Mouse (Mus musculus): ENCODE data around the gene Myo15. TPM values are rescaled to one million over a fixed set of nuclear protein-coding genes. Genes with fewer than 3 reads are reported as not detected.

The Myo15 gene
- polyA plus RNA-seq, 1 experiment from 2014 or later: 0.10 TPM

GRCm38 (mm10) chr11:60475668-60476362, 6.7 kb downstream of the Myo15 start:
- Histone ChIP-seq H3K36me3 (ENCODE audit: control insufficient read depth, insufficient read depth, low read length) (no peaks in the 10 kb centered on the region), H3K9me3 (replicated peaks; ENCODE audit: control insufficient read depth, low read length) (no peaks in the 10 kb centered on the region), H3K4me2 (ENCODE audit: low read depth, low read length) (no peak overlapping the region), H3K27ac (ENCODE audit: low read length) (no peak overlapping the region), H3K4me3 (replicated peaks; ENCODE audit: low read length) (no peak overlapping the region), H3K4me1 (ENCODE audit: control insufficient read depth, insufficient read depth, low read length) (peaks cover 2% of the 10 kb centered on the region; the same call in 1 of the 2 replicates), H3K9ac (ENCODE audit: low read length) (no peak overlapping the region), H3K27me3 (ENCODE audit: control insufficient read depth, insufficient read depth, low read length) (no peaks in the 10 kb centered on the region)
- no peak for ATAC-seq (ENCODE audit: insufficient read depth, low FRiP score)
- WGBS: 82% methylated on average over 5 of the region's 5 CpGs

GRCm38 (mm10) chr11:60478121-60478520, 9.0 kb downstream of the Myo15 start:
- Histone ChIP-seq H3K27me3 (ENCODE audit: control insufficient read depth, insufficient read depth, low read length) (no peaks in the 10 kb centered on the region), H3K4me2 (ENCODE audit: low read depth, low read length) (peak overlapping the region; percentile 46), H3K9ac (ENCODE audit: low read length) (peak overlapping the region; percentile 52), H3K4me3 (replicated peaks; ENCODE audit: low read length) (peak overlapping the region; percentile 26), H3K4me1 (ENCODE audit: control insufficient read depth, insufficient read depth, low read length) (peaks cover 2% of the 10 kb centered on the region; the same call in 1 of the 2 replicates), H3K27ac (ENCODE audit: low read length) (no peak overlapping the region), H3K36me3 (ENCODE audit: control insufficient read depth, insufficient read depth, low read length) (no peaks in the 10 kb centered on the region), H3K9me3 (replicated peaks; ENCODE audit: control insufficient read depth, low read length) (no peaks in the 10 kb centered on the region)
- WGBS: 29% methylated on average over 17 of the region's 17 CpGs
- ATAC-seq (ENCODE audit: insufficient read depth, low FRiP score): peak; percentile 58; the same call in 1 of the 2 replicates

DNA sequence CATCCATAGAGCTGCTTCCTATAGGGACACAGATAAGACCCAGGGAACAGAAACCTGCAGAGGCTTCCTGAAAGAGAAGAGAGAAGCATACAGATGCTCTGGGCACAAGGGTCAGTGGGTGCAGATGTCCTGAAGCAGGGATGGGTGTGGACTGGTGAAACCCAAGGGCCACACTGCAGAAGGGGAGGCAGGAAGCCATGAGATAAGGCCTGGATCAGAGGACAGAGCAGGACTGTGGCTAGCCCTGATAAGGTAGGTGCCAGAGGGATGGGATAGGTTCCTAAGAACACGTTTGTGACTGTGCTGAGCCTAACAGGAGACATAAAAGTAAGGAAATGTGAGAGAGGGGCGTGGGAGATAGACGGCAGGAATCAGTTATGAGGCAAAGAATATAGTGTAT, 17.1 kb downstream of the Myo15 start:
- no peaks in the 10 kb centered on the region for H3K9me3 ChIP-seq (replicated peaks; ENCODE audit: control insufficient read depth, low read length)
- H3K4me1 ChIP-seq (ENCODE audit: control insufficient read depth, insufficient read depth, low read length): no peaks in the 10 kb centered on the region
- no peak overlapping the region for H3K4me2 ChIP-seq (ENCODE audit: low read depth, low read length)
- H3K27me3 ChIP-seq (ENCODE audit: control insufficient read depth, insufficient read depth, low read length): no peaks in the 10 kb centered on the region
- no peak overlapping the region for H3K4me3 ChIP-seq (replicated peaks; ENCODE audit: low read length)
- no peak for ATAC-seq (ENCODE audit: insufficient read depth, low FRiP score)
- H3K9ac ChIP-seq (ENCODE audit: low read length): no peak overlapping the region
- 60% methylated on average over 3 of the region's 3 CpGs for WGBS
- no peaks in the 10 kb centered on the region for H3K36me3 ChIP-seq (ENCODE audit: control insufficient read depth, insufficient read depth, low read length)
- H3K27ac ChIP-seq (ENCODE audit: low read length): no peak overlapping the region

GRCm38 (mm10) chr11:60492726-60493125, 23.6 kb downstream of the Myo15 start:
- Histone ChIP-seq H3K27ac (ENCODE audit: low read length) (no peak overlapping the region), H3K9me3 (replicated peaks; ENCODE audit: control insufficient read depth, low read length) (no peaks in the 10 kb centered on the region), H3K27me3 (ENCODE audit: control insufficient read depth, insufficient read depth, low read length) (no peaks in the 10 kb centered on the region), H3K9ac (ENCODE audit: low read length) (no peak overlapping the region), H3K36me3 (ENCODE audit: control insufficient read depth, insufficient read depth, low read length) (no peaks in the 10 kb centered on the region), H3K4me3 (replicated peaks; ENCODE audit: low read length) (no peak overlapping the region), H3K4me1 (ENCODE audit: control insufficient read depth, insufficient read depth, low read length) (no peaks in the 10 kb centered on the region), H3K4me2 (ENCODE audit: low read depth, low read length) (no peak overlapping the region)
- WGBS: 90% methylated on average over 5 of the region's 5 CpGs
- ATAC-seq (ENCODE audit: insufficient read depth, low FRiP score): no peak

DNA sequence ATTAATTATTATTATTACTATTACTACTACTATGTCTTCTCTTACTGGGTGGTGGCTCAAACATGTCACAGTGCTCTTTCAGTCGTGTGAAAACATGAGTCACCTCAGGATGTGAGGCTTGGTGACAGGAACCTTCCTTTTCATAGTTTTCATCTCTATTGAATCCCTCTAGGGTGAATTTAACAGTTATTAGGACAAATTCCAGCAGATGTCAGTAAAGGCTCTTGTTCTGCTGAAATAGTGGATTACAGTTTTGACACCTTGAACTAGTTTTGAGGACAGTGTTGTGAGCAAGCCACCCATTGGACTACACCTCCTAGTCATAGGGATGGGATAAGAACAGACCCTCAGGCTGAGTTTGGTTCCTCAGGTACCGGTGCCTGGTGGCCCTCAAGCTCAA, 26.6 kb downstream of the Myo15 start:
- H3K9me3 ChIP-seq (replicated peaks; ENCODE audit: control insufficient read depth, low read length): no peaks in the 10 kb centered on the region
- WGBS: 54% methylated on average over 2 of the region's 2 CpGs
- H3K4me1 ChIP-seq (ENCODE audit: control insufficient read depth, insufficient read depth, low read length): no peaks in the 10 kb centered on the region
- no peak overlapping the region for H3K4me3 ChIP-seq (replicated peaks; ENCODE audit: low read length)
- H3K27ac ChIP-seq (ENCODE audit: low read length): no peak overlapping the region
- H3K9ac ChIP-seq (ENCODE audit: low read length): no peak overlapping the region
- H3K4me2 ChIP-seq (ENCODE audit: low read depth, low read length): no peak overlapping the region
- ATAC-seq (ENCODE audit: insufficient read depth, low FRiP score): no peak
- H3K36me3 ChIP-seq (ENCODE audit: control insufficient read depth, insufficient read depth, low read length): no peaks in the 10 kb centered on the region
- H3K27me3 ChIP-seq (ENCODE audit: control insufficient read depth, insufficient read depth, low read length): no peaks in the 10 kb centered on the region

- Histone ChIP-seq H3K4me2 (ENCODE audit: low read depth, low read length) (no peak overlapping the region), H3K9me3 (replicated peaks; ENCODE audit: control insufficient read depth, low read length) (no peaks in the 10 kb centered on the region), H3K27me3 (ENCODE audit: control insufficient read depth, insufficient read depth, low read length) (no peaks in the 10 kb centered on the region), H3K9ac (ENCODE audit: low read length) (no peak overlapping the region), H3K36me3 (ENCODE audit: control insufficient read depth, insufficient read depth, low read length) (no peaks in the 10 kb centered on the region), H3K4me3 (replicated peaks; ENCODE audit: low read length) (no peak overlapping the region), H3K4me1 (ENCODE audit: control insufficient read depth, insufficient read depth, low read length) (peaks cover 11% of the 10 kb centered on the region; the same call in 1 of the 2 replicates), H3K27ac (ENCODE audit: low read length) (no peak overlapping the region)
- no peak for ATAC-seq (ENCODE audit: insufficient read depth, low FRiP score)
- 83% methylated on average over 13 of the region's 13 CpGs for WGBS
Observed at GRCm38 (mm10) chr11:60507281-60507680, 38.1 kb downstream of the Myo15 start.

GRCm38 (mm10) chr11:60508950-60509349, 39.8 kb downstream of the Myo15 start:
- H3K4me3 ChIP-seq (replicated peaks; ENCODE audit: low read length): peak overlapping the region; percentile 45
- H3K9ac ChIP-seq (ENCODE audit: low read length): peak overlapping the region; percentile 67
- no peaks in the 10 kb centered on the region for H3K27me3 ChIP-seq (ENCODE audit: control insufficient read depth, insufficient read depth, low read length)
- 6% methylated on average over 11 of the region's 11 CpGs for WGBS
- H3K9me3 ChIP-seq (replicated peaks; ENCODE audit: control insufficient read depth, low read length): no peaks in the 10 kb centered on the region
- H3K36me3 ChIP-seq (ENCODE audit: control insufficient read depth, insufficient read depth, low read length): no peaks in the 10 kb centered on the region
- H3K27ac ChIP-seq (ENCODE audit: low read length): no peak overlapping the region
- peaks cover 11% of the 10 kb centered on the region; the same call in 1 of the 2 replicates for H3K4me1 ChIP-seq (ENCODE audit: control insufficient read depth, insufficient read depth, low read length)
- H3K4me2 ChIP-seq (ENCODE audit: low read depth, low read length): peak overlapping the region; percentile 65
- ATAC-seq (ENCODE audit: insufficient read depth, low FRiP score): peak; percentile 38

GRCm38 (mm10) chr11:60509500-60509899, 40.4 kb downstream of the Myo15 start:
- WGBS: under 1% methylated on average over 25 of the region's 25 CpGs
- peak; percentile 65 for ATAC-seq (ENCODE audit: insufficient read depth, low FRiP score)
- Histone ChIP-seq H3K27ac (ENCODE audit: low read length) (no peak overlapping the region), H3K4me1 (ENCODE audit: control insufficient read depth, insufficient read depth, low read length) (peaks cover 11% of the 10 kb centered on the region; the same call in 1 of the 2 replicates), H3K4me2 (ENCODE audit: low read depth, low read length) (peak overlapping the region; percentile 65), H3K27me3 (ENCODE audit: control insufficient read depth, insufficient read depth, low read length) (no peaks in the 10 kb centered on the region), H3K9ac (ENCODE audit: low read length) (peak overlapping the region; percentile 67), H3K36me3 (ENCODE audit: control insufficient read depth, insufficient read depth, low read length) (no peaks in the 10 kb centered on the region), H3K4me3 (replicated peaks; ENCODE audit: low read length) (peak overlapping the region; percentile 45), H3K9me3 (replicated peaks; ENCODE audit: control insufficient read depth, low read length) (no peaks in the 10 kb centered on the region)

DNA sequence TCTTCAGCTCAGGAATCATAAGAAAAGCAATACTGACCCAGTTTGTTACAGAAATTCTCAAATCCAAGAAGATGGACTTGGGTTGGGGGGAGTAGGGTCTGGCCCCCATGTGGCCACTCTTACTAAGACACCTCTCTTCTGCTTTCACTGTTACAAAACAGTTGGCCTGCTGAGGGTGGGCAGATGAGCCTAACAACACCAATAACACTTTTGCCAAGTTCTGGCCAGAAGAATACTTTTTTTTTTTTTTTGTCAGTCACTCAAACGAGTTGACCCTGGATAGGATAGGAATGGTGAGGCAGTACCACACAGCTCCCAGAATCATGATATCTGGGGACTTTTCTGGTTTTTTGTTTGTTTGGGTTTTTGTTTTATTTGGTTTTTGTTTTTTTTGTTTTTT, 42.8 kb downstream of the Myo15 start:
- no peak for ATAC-seq (ENCODE audit: insufficient read depth, low FRiP score)
- H3K4me3 ChIP-seq (replicated peaks; ENCODE audit: low read length): no peak overlapping the region
- no peaks in the 10 kb centered on the region for H3K9me3 ChIP-seq (replicated peaks; ENCODE audit: control insufficient read depth, low read length)
- no peaks in the 10 kb centered on the region for H3K36me3 ChIP-seq (ENCODE audit: control insufficient read depth, insufficient read depth, low read length)
- H3K4me1 ChIP-seq (ENCODE audit: control insufficient read depth, insufficient read depth, low read length): peaks cover 11% of the 10 kb centered on the region; the same call in 1 of the 2 replicates
- H3K9ac ChIP-seq (ENCODE audit: low read length): no peak overlapping the region
- H3K4me2 ChIP-seq (ENCODE audit: low read depth, low read length): no peak overlapping the region
- no peak overlapping the region for H3K27ac ChIP-seq (ENCODE audit: low read length)
- WGBS: 60% methylated on average over 1 of the region's 1 CpGs
- H3K27me3 ChIP-seq (ENCODE audit: control insufficient read depth, insufficient read depth, low read length): no peaks in the 10 kb centered on the region

Data from stomach, embryonic 16.5 days (tissue).